Mouse (Mus musculus) forebrain, embryonic 15.5 days (tissue): ENCODE measurements around the gene Nexn. TPM values are rescaled to one million over a fixed set of nuclear protein-coding genes. Genes with fewer than 3 reads are reported as not detected.

Experiments used
- ATAC-seq: fragments of 200-750 bp; cut with Nextera tagmentation; replicated peaks from 2 replicates; pipeline ENCODE4 v1.8.0; 2017; ENCODE audit warnings: mild to moderate bottlenecking, moderate TSS enrichment, moderate library complexity
- H3K27ac ChIP-seq: fragments of 300-500 bp; sonication (generic); replicated peaks from 2 replicates; pipeline ENCODE4 v1.5.1; 2015; ENCODE audit warnings: mild to moderate bottlenecking, inconsistent platforms
- H3K27me3 ChIP-seq: fragments of 300-500 bp; sonication (generic); 2 replicates; pipeline ENCODE4 v1.6.1; 2015; ENCODE audit warnings: inconsistent platforms
- H3K36me3 ChIP-seq: fragments of 300-500 bp; sonication (generic); 2 replicates; pipeline ENCODE4 v1.6.1; 2015; ENCODE audit warnings: mild to moderate bottlenecking, inconsistent platforms
- H3K4me1 ChIP-seq: fragments of 300-500 bp; sonication (generic); 2 replicates; pipeline ENCODE4 v1.6.1; 2015; ENCODE audit warnings: inconsistent platforms
- H3K4me2 ChIP-seq: fragments of 300-500 bp; sonication (generic); replicated peaks from 2 replicates; pipeline ENCODE4 v1.6.1; 2015; ENCODE audit warnings: mild to moderate bottlenecking, inconsistent platforms
- H3K4me3 ChIP-seq: fragments of 300-500 bp; sonication (generic); 2 replicates; pipeline ENCODE4 v1.5.1; 2015; ENCODE audit warnings: mild to moderate bottlenecking, inconsistent platforms
- H3K9ac ChIP-seq: fragments of 300-500 bp; sonication (generic); replicated peaks from 2 replicates; pipeline ENCODE4 v1.6.1; 2015; ENCODE audit warnings: mild to moderate bottlenecking, inconsistent platforms
- H3K9me3 ChIP-seq: fragments of 300-500 bp; sonication (generic); 2 replicates; pipeline ENCODE4 v1.6.1; 2016; ENCODE audit warnings: inconsistent platforms
- WGBS: fragments of 180-500 bp; shearing (Covaris S2); methylation state at CpG from one replicate; pipeline ENCODE4 v1.1.7; 2015; ENCODE audit warnings: mixed read lengths; 5-methylcytosine and 5-hydroxymethylcytosine counted together
- polyA plus RNA-seq: library from polyadenylated mRNA; unstranded; fragments of >200 nt; fragmentation: Nextera tagmentation; extraction: Ambion mirVana; gene quantifications from 2 replicates; pipeline ENCODE4 v1.2.1, GENCODE M21; 2015

Gene Nexn
- polyA plus RNA-seq, 1 experiment from 2014 or later = 3.9 TPM

- 91% methylated on average over 7 of the region's 7 CpGs for WGBS
Measured at GRCm38 (mm10) chr3:152225906-152226305, 40.2 kb downstream of the Nexn start.

DNA sequence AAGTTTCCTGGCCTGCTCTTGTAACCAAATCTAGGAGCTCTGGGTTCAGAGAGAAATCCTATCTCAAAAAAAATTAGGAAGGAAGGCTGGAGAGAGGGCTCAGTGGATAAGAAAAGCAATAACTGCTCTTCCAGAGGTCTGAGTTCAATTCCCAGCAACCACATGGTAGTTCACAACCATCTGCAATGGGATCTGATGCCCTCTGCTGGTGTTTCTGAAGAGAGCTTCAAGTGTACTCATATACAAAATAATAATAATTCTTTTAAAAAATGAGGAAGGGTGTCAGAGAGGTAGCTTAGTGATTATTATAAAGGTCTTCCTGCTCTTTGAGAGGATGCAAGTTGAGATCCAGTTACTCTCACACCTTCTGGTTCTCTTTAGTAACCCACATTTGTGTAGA lies 41.2 kb downstream of the Nexn start:
- no peak overlapping the region for H3K27ac ChIP-seq
- no peak overlapping the region for H3K4me3 ChIP-seq
- ATAC-seq = no peak
- H3K36me3 ChIP-seq = peaks cover 90% of the 10 kb centered on the region
- no peaks in the 10 kb centered on the region for H3K27me3 ChIP-seq
- no peak overlapping the region for H3K4me2 ChIP-seq
- H3K9me3 ChIP-seq = no peaks in the 10 kb centered on the region
- H3K9ac ChIP-seq = no peak overlapping the region
- H3K4me1 ChIP-seq = no peaks in the 10 kb centered on the region

More at GRCm38 (mm10) chr3:152225906-152226305, 40.2 kb downstream of the Nexn start:
- no peak for ATAC-seq
- Histone ChIP-seq H3K4me1 (no peaks in the 10 kb centered on the region), H3K27me3 (no peaks in the 10 kb centered on the region), H3K9ac (no peak overlapping the region), H3K4me2 (no peak overlapping the region), H3K36me3 (peaks cover 88% of the 10 kb centered on the region), H3K4me3 (no peak overlapping the region), H3K9me3 (no peaks in the 10 kb centered on the region), H3K27ac (no peak overlapping the region)

GRCm38 (mm10) chr3:152213416-152213815 lies 52.7 kb downstream of the Nexn start:
- Histone ChIP-seq H3K4me3 (peak overlapping the region; percentile 80), H3K4me2 (peak overlapping the region; percentile 89), H3K9ac (0 out of 2 replicates have a peak overlapping the region, but pooled peaks have one; percentile 15), H3K9me3 (no peaks in the 10 kb centered on the region), H3K4me1 (peaks cover 39% of the 10 kb centered on the region), H3K36me3 (peaks cover 31% of the 10 kb centered on the region), H3K27me3 (no peaks in the 10 kb centered on the region), H3K27ac (no peak overlapping the region)
- WGBS = 35% methylated on average over 3 of the region's 3 CpGs
- ATAC-seq = no peak

DNA sequence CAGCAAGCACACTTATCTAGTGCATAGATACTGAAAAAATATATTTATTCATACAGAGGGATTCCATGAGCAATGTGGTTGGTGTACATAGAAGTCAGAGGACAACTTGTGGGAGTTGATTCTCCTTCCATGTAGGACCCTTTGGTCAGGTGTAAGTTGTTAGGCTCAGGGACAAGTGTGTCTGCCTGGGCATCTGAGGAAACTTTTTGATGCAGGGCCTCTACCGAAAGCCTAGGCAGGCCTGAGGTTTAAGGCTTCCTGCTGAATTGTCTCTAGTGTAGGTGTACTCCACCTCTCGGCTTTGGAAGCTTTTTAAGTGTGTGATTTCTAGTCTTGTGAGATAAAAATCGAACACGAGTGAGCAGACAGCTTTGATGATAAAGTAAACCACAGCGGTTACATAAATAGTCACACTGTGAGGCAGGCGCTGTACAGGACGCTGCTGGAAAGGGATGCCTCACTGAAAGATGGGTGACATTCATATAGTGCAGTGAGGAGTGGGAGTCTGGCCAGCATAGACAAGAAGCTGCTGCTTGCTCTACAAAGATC lies 54.3 kb downstream of the Nexn start:
- 34% methylated on average over 7 of the region's 7 CpGs for WGBS

DNA sequence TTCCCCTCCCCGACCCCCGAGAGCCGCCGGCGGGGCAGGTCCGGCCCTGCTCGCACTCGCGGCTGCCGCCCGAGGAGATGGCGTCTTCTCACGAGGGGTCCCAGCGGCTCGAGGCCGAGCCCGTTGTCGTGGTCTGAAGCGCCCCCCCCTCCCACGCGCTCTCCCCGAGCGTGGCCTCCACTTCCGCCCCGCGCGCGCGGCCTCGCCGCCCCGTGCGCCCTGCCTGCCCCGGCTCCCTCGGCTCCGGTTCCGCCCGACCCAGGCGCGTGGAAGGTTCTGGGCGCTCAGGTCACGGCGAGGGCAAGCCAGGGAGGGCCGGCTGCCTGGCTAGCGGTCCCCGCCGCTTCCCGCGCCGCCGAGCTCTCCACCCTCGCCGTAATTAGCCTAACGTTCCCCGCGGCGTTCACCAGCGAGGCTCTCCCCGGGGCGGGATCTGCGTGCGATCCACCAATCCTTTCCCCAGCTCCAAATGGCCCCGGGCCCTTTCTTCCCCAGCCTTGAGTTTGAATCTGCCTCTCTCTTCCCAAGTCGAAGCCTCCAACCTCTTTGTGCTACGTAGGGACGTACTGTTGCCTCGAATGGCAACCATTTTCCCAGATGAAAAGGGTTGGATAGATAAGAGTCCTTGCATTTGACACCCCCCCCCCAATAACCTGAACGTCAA lies 55.3 kb downstream of the Nexn start:
- Histone ChIP-seq H3K9ac (peak overlapping the region; percentile 97), H3K36me3 (0 out of 2 replicates have a peak, but pooled peaks cover 7% of the 10 kb centered on the region), H3K9me3 (no peaks in the 10 kb centered on the region), H3K27ac (peak overlapping the region; percentile 100), H3K4me1 (peaks cover 40% of the 10 kb centered on the region), H3K27me3 (no peaks in the 10 kb centered on the region), H3K4me2 (peak overlapping the region; percentile 89), H3K4me3 (peak overlapping the region; percentile 80)
- WGBS = under 1% methylated on average over 67 of the region's 68 CpGs
- peak; percentile 59 for ATAC-seq

More for the DNA sequence above, 54.3 kb downstream of the Nexn start:
- peak overlapping the region; percentile 80 for H3K4me3 ChIP-seq
- no peak overlapping the region for H3K27ac ChIP-seq
- H3K4me2 ChIP-seq = peak overlapping the region; percentile 89
- no peak for ATAC-seq
- H3K4me1 ChIP-seq = peaks cover 41% of the 10 kb centered on the region
- peaks cover 15% of the 10 kb centered on the region for H3K36me3 ChIP-seq
- no peaks in the 10 kb centered on the region for H3K9me3 ChIP-seq
- no peaks in the 10 kb centered on the region for H3K27me3 ChIP-seq
- H3K9ac ChIP-seq = peak overlapping the region; percentile 97

- H3K4me2 ChIP-seq = peak within 1 kb of the TSS; percentile 89
- ATAC-seq = peak; percentile 98
Measured at GRCm38 (mm10) chr3:152209967-152210634, 56.0 kb downstream of the Nexn start, which contains the start of the genes Dnajb4 and Fubp1. Gene Dnajb4 (minus strand): TSS chr3:152210302. Gene Fubp1 (plus strand): TSS chr3:152210422.

GRCm38 (mm10) chr3:152209177-152209966 lies 56.8 kb downstream of the Nexn start:
- Histone ChIP-seq H3K4me2 (peak overlapping the region; percentile 64), H3K4me1 (peaks cover 32% of the 10 kb centered on the region), H3K36me3 (no peaks in the 10 kb centered on the region), H3K9ac (peak overlapping the region; percentile 100), H3K9me3 (no peaks in the 10 kb centered on the region), H3K27ac (peak overlapping the region; percentile 100), H3K27me3 (no peaks in the 10 kb centered on the region), H3K4me3 (peak overlapping the region; percentile 80)
- ATAC-seq = peak; percentile 39
- WGBS = 4% methylated on average over 25 of the region's 25 CpGs

More at GRCm38 (mm10) chr3:152209967-152210634, 56.0 kb downstream of the Nexn start, which contains the start of the genes Dnajb4 and Fubp1:
- peak within 1 kb of the TSS; percentile 100 for H3K9ac ChIP-seq
- peak within 1 kb of the TSS; percentile 80 for H3K4me3 ChIP-seq
- H3K27ac ChIP-seq = peak within 1 kb of the TSS; percentile 100
- under 1% methylated on average over 84 of the region's 85 CpGs for WGBS
- H3K27me3 ChIP-seq = no peaks in the 10 kb centered on the region
- no peaks in the 10 kb centered on the region for H3K9me3 ChIP-seq
- H3K4me1 ChIP-seq = peaks cover 38% of the 10 kb centered on the region
- H3K36me3 ChIP-seq = 0 out of 2 replicates have a peak, but pooled peaks cover 3% of the 10 kb centered on the region

- WGBS = 93% methylated on average over 7 of the region's 7 CpGs
- H3K27me3 ChIP-seq = no peaks in the 10 kb centered on the region
- peaks cover 29% of the 10 kb centered on the region for H3K4me1 ChIP-seq
- H3K36me3 ChIP-seq = no peaks in the 10 kb centered on the region
- H3K9me3 ChIP-seq = no peaks in the 10 kb centered on the region
- H3K4me2 ChIP-seq = peak overlapping the region; percentile 64
- no peak overlapping the region for H3K9ac ChIP-seq
- no peak for ATAC-seq
- no peak overlapping the region for H3K4me3 ChIP-seq
- H3K27ac ChIP-seq = no peak overlapping the region
Measured at GRCm38 (mm10) chr3:152208096-152208885, 57.9 kb downstream of the Nexn start.

DNA sequence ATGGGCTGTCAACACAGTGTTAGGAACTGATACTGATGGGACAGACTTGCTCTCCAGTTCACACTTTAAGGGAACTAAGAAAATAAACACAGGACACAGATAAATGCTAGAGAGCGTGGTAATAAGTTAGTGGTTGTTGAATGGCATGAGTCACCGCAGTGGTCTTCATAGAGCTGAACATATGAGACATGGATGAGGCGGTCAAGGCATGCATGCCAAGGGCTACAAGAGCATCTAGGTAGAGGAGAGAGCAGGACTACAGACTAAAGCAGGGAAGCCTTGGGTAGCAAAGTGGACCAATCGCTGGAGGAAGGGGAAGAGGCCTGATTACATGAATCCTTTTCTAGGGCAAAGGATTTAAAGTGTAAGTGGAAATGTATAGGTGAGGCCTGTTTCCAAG lies 59.0 kb downstream of the Nexn start:
- no peak overlapping the region for H3K9ac ChIP-seq
- no peaks in the 10 kb centered on the region for H3K36me3 ChIP-seq
- H3K4me3 ChIP-seq = no peak overlapping the region
- H3K27ac ChIP-seq = no peak overlapping the region
- no peaks in the 10 kb centered on the region for H3K27me3 ChIP-seq
- H3K4me1 ChIP-seq = peaks cover 18% of the 10 kb centered on the region
- H3K9me3 ChIP-seq = no peaks in the 10 kb centered on the region
- 97% methylated on average over 4 of the region's 4 CpGs for WGBS
- no peak overlapping the region for H3K4me2 ChIP-seq
- ATAC-seq = no peak

DNA sequence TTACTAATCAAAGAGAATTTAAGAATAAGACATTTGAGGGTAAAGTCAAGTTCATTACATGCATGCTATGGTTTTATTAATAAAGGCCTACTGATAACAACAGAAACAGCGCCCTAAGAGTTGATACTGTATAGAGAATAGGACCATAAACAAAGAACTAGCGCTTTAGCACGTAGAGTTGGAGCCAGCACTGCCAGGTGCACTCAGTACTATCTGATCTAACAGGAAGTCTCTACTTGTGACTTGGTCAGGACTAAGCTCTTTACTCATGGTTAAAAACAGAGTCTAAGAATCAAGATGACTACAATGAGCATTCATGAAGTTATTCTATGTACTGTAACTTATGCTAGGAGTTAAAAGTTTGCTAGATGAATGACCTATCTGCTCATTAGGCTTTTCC lies 61.6 kb downstream of the Nexn start:
- H3K36me3 ChIP-seq = no peaks in the 10 kb centered on the region
- H3K4me3 ChIP-seq = no peak overlapping the region
- WGBS = 88% methylated on average over 3 of the region's 3 CpGs
- H3K4me2 ChIP-seq = no peak overlapping the region
- H3K27ac ChIP-seq = no peak overlapping the region
- no peaks in the 10 kb centered on the region for H3K9me3 ChIP-seq
- no peak for ATAC-seq
- H3K27me3 ChIP-seq = no peaks in the 10 kb centered on the region
- H3K4me1 ChIP-seq = peaks cover 11% of the 10 kb centered on the region
- no peak overlapping the region for H3K9ac ChIP-seq

- no peak for ATAC-seq
- no peak overlapping the region for H3K4me2 ChIP-seq
- no peaks in the 10 kb centered on the region for H3K36me3 ChIP-seq
- no peak overlapping the region for H3K9ac ChIP-seq
- H3K27ac ChIP-seq = no peak overlapping the region
- no peaks in the 10 kb centered on the region for H3K9me3 ChIP-seq
- no peak overlapping the region for H3K4me3 ChIP-seq
- H3K4me1 ChIP-seq = peaks cover 8% of the 10 kb centered on the region
- 54% methylated on average over 3 of the region's 3 CpGs for WGBS
- no peaks in the 10 kb centered on the region for H3K27me3 ChIP-seq
Measured at GRCm38 (mm10) chr3:152203996-152204395, 62.2 kb downstream of the Nexn start.
